ENCODE assay signal across 18 mouse cellular contexts in genomic region chr5:103725268-103726149, GRCm38 (mm10). TPM values are rescaled to one million over a fixed set of nuclear protein-coding genes. Genes with fewer than 3 reads are reported as not detected.
A peak's percentile ranks its signal among the peaks of the same experiment; 100 is the strongest.
DNase-seq lines count a peak whose midpoint lies in the region; ATAC-seq and TF ChIP-seq lines count a peak whose summit lies in the region.
"Had no signal": no experiment of that assay in that cellular context is flagged by ENCODE, and none has a peak within 500 bp of the region (broad histone marks: within the 10 kb centered on the region; RNA-seq: fewer than 3 reads in every experiment).

No protein-coding gene starts in this region.

- no peak for TF ChIP-seq CTCF in ES-Bruce4 (IDR thresholded peaks at IDR 0.05; ENCODE audit: low read depth, low read length)
- no peak for TF ChIP-seq CTCF in bone marrow, adult 2 months (IDR thresholded peaks at IDR 0.05; ENCODE audit: control insufficient read depth, insufficient read depth, low read length)
- no peak for TF ChIP-seq CTCF in left cerebral cortex, adult 2 months (IDR thresholded peaks at IDR 0.05)

- TF ChIP-seq POLR2A in ES-Bruce4 (IDR thresholded peaks at IDR 0.05; ENCODE audit: insufficient read depth, low read length) = no peak
- no peak for TF ChIP-seq POLR2A in bone marrow, adult 2 months (IDR thresholded peaks at IDR 0.05; ENCODE audit: borderline replicate concordance, control insufficient read depth, low read depth, low read length)

- no peak for DNase-seq in midbrain, embryonic 10.5 days (ENCODE audit: low spot score)
- no peak for DNase-seq in frontal cortex, postnatal 36 days (ENCODE audit: low spot score in 2 of 2)
- no peak for DNase-seq in left cerebral cortex, postnatal 4 days
- no peak for DNase-seq in left cerebral cortex, adult 2 months (ENCODE audit: extremely low spot score in 1 of 2, low spot score in 2 of 2)
- DNase-seq: cerebellum, adult 11 months; cerebellum, postnatal 25 days; heart, postnatal 10 days; lung, adult 18-20 months; lung, postnatal 36 days had no signal

- H3K27ac ChIP-seq in midbrain, embryonic 10.5 days (replicated peaks) = peak overlapping the region; percentile 58; the same call in 1 of the 2 replicates
- H3K27ac ChIP-seq in midbrain, embryonic 15.5 days = no peak overlapping the region
- peak overlapping the region; percentile 71 for H3K27ac ChIP-seq in ES-Bruce4 (ENCODE audit: insufficient read depth, low read length)
- peak overlapping the region; percentile 72 for H3K27ac ChIP-seq in bone marrow, adult 2 months (ENCODE audit: control insufficient read depth, insufficient read depth, low read depth, low read length, poor library complexity)
- H3K27ac ChIP-seq in left cerebral cortex, adult 2 months = no peak overlapping the region
- H3K27ac ChIP-seq: hindbrain, embryonic 13.5 days; intestine, embryonic 15.5 days; kidney, postnatal 0 days had no signal

- 51% methylated on average over 9 of the region's 9 CpGs for whole genome bisulfite sequencing in midbrain, embryonic 10.5 days
- 53% methylated on average over 9 of the region's 9 CpGs for WGBS in midbrain, embryonic 15.5 days
- 35% methylated on average over 9 of the region's 9 CpGs for WGBS in bone marrow, adult 2 months

- H3K9ac ChIP-seq in midbrain, embryonic 15.5 days = no peak overlapping the region
- H3K9ac ChIP-seq in ES-Bruce4 (ENCODE audit: low read depth, poor library complexity, severe bottlenecking) = no peak overlapping the region
- H3K9ac ChIP-seq: hindbrain, embryonic 13.5 days; intestine, embryonic 15.5 days had no signal

- H3K4me1 ChIP-seq in midbrain, embryonic 10.5 days = peaks cover 31% of the 10 kb centered on the region
- H3K4me1 ChIP-seq in midbrain, embryonic 15.5 days = no peaks in the 10 kb centered on the region
- peaks cover 8% of the 10 kb centered on the region for H3K4me1 ChIP-seq in ES-Bruce4 (ENCODE audit: control insufficient read depth, insufficient read depth, low read length)
- peaks cover 8% of the 10 kb centered on the region for H3K4me1 ChIP-seq in bone marrow, adult 2 months (ENCODE audit: control insufficient read depth, insufficient read depth, low read length)
- H3K4me1 ChIP-seq: intestine, embryonic 15.5 days had no signal

- H3K9me3 ChIP-seq in midbrain, embryonic 10.5 days (replicated peaks) = no peaks in the 10 kb centered on the region
- no peaks in the 10 kb centered on the region for H3K9me3 ChIP-seq in midbrain, embryonic 15.5 days
- no peaks in the 10 kb centered on the region for H3K9me3 ChIP-seq in ES-Bruce4 (replicated peaks; ENCODE audit: control insufficient read depth, insufficient read depth, low read length, poor library complexity, severe bottlenecking)
- H3K9me3 ChIP-seq: hindbrain, embryonic 13.5 days; intestine, embryonic 15.5 days had no signal

- ATAC-seq in midbrain, embryonic 15.5 days (replicated peaks) = no peak
- peak; percentile 66 for ATAC-seq in megakaryocyte, adult 5-6 weeks (ENCODE audit: poor library complexity, severe bottlenecking)
- ATAC-seq: Patski had no signal

- intact Hi-C loops in left cerebral cortex, postnatal 4 days (cut with DNase I) = no loop called here
- intact Hi-C loops in left cerebral cortex, adult 2 months (cut with DNase I) = no loop called here

- no peak overlapping the region for H3K4me3 ChIP-seq in midbrain, embryonic 10.5 days
- no peak overlapping the region for H3K4me3 ChIP-seq in midbrain, embryonic 15.5 days
- H3K4me3 ChIP-seq in ES-Bruce4 (ENCODE audit: low read depth, low read length) = no peak overlapping the region
- no peak overlapping the region for H3K4me3 ChIP-seq in bone marrow, adult 2 months (replicated peaks; ENCODE audit: control insufficient read depth, low read depth, low read length)
- H3K4me3 ChIP-seq in left cerebral cortex, adult 2 months = no peak overlapping the region
- H3K4me3 ChIP-seq: erythroblast, embryonic 14.5 days; hindbrain, embryonic 13.5 days; intestine, embryonic 15.5 days had no signal

- no peaks in the 10 kb centered on the region for H3K36me3 ChIP-seq in midbrain, embryonic 10.5 days
- no peaks in the 10 kb centered on the region for H3K36me3 ChIP-seq in midbrain, embryonic 15.5 days (replicated peaks)
- no peaks in the 10 kb centered on the region for H3K36me3 ChIP-seq in ES-Bruce4 (ENCODE audit: control insufficient read depth, insufficient read depth, low read length, poor library complexity, severe bottlenecking)
- H3K36me3 ChIP-seq: hindbrain, embryonic 13.5 days; intestine, embryonic 15.5 days had no signal

- peaks cover 31% of the 10 kb centered on the region; the same call in 1 of the 2 replicates for H3K27me3 ChIP-seq in midbrain, embryonic 10.5 days (ENCODE audit: low read depth, poor library complexity, severe bottlenecking)
- no peaks in the 10 kb centered on the region for H3K27me3 ChIP-seq in midbrain, embryonic 15.5 days (replicated peaks)
- no peaks in the 10 kb centered on the region for H3K27me3 ChIP-seq in ES-Bruce4 (ENCODE audit: control insufficient read depth, insufficient read depth, low read length, poor library complexity, severe bottlenecking)
- H3K27me3 ChIP-seq: hindbrain, embryonic 13.5 days; intestine, embryonic 15.5 days; Patski had no signal

- 0 out of 2 replicates have a peak, but pooled peaks have one; percentile 61 for TF ChIP-seq EP300 in ES-Bruce4 (IDR thresholded peaks at IDR 0.05; ENCODE audit: insufficient read depth, low read depth, low read length)

- no peak overlapping the region for H3K4me2 ChIP-seq in midbrain, embryonic 15.5 days
- H3K4me2 ChIP-seq: hindbrain, embryonic 13.5 days; intestine, embryonic 15.5 days had no signal

RNA-seq across cellular contexts. Expression of gene Aff1, which starts 33.3 kb away (rescaled TPM):
- 3.5 and 5.1 TPM in 2 replicates for polyA plus RNA-seq in midbrain, embryonic 10.5 days (2016; fragmentation: Nextera tagmentation; extraction: Ambion mirVana)
- polyA plus RNA-seq in midbrain, embryonic 15.5 days (2015; fragmentation: Nextera tagmentation; extraction: Ambion mirVana) = 2.1 TPM in 2 replicates
- 23.3 and 26.4 TPM in 2 replicates for polyA plus RNA-seq in ES-Bruce4 (2011; ENCODE audit: insufficient read depth, insufficient read length, low read depth, missing spikeins)
- 25.1 and 41.4 TPM in 2 replicates for polyA plus RNA-seq in bone marrow, adult 2 months (2011; ENCODE audit: insufficient read depth, insufficient read length, low replicate concordance, missing spikeins)
- 45.0 and 51.0 TPM in 2 replicates for total RNA-seq in megakaryocyte, adult 5-6 weeks (2015)
- 16.3 and 29.0 TPM in 2 replicates for total RNA-seq in megakaryocyte, adult 5-6 weeks (2017)
- total RNA-seq in left cerebral cortex, postnatal 4 days (2021) = 1 to 10 TPM; 4.9 to 6.3 TPM
- total RNA-seq in left cerebral cortex, adult 2 months (2021) = 10 to 100 TPM; 12.8 to 16.7 TPM

Comparison
In these comparisons a context has a peak if more than half of its experiments do, and no peak if none do; other contexts are left out.
1. H3K27ac ChIP-seq: peak in midbrain, embryonic 10.5 days (single experiment), ES-Bruce4 (single experiment) and bone marrow, adult 2 months (single experiment); none in midbrain, embryonic 15.5 days (single experiment) and left cerebral cortex, adult 2 months (single experiment).